Mouse (Mus musculus) heart, postnatal 4 days (tissue): ENCODE data around the gene Myt1l. TPM values are rescaled to one million over a fixed set of nuclear protein-coding genes. Genes with fewer than 3 reads are reported as not detected.

ENCODE experiments used
- DNase-seq: peaks from one replicate; pipeline ENCODE4 v3.0.0; 2021
- total RNA-seq, 2 experiments: library from RNA; stranded (reverse); gene quantifications; 2 replicates each; pipeline ENCODE4 v1.2.3; 2021

Gene Myt1l
- total RNA-seq, 2 experiments from 2014 or later: 0.05 to 0.21 TPM

GRCm38 (mm10) chr12:29570351-29570750, 42.2 kb downstream of the Myt1l start:
- no peak for DNase-seq

GRCm38 (mm10) chr12:29571613-29572012, 43.4 kb downstream of the Myt1l start:
- no peak for DNase-seq

GRCm38 (mm10) chr12:29593787-29594186, 65.6 kb downstream of the Myt1l start:
- DNase-seq: no peak

GRCm38 (mm10) chr12:29599916-29600315, 71.7 kb downstream of the Myt1l start:
- DNase-seq: no peak

GRCm38 (mm10) chr12:29601223-29601622, 73.0 kb downstream of the Myt1l start:
- DNase-seq: no peak

GRCm38 (mm10) chr12:29604659-29605058, 76.5 kb downstream of the Myt1l start:
- no peak for DNase-seq

- no peak for DNase-seq
Observed at GRCm38 (mm10) chr12:29605124-29605523, 76.9 kb downstream of the Myt1l start.

GRCm38 (mm10) chr12:29606221-29606620, 78.0 kb downstream of the Myt1l start:
- DNase-seq: no peak

- no peak for DNase-seq
Observed at GRCm38 (mm10) chr12:29617746-29618145, 89.6 kb downstream of the Myt1l start.

GRCm38 (mm10) chr12:29621530-29621929, 93.3 kb downstream of the Myt1l start:
- DNase-seq: no peak

GRCm38 (mm10) chr12:29627956-29628750, 100.0 kb downstream of the Myt1l start:
- peak; percentile 17 for DNase-seq

GRCm38 (mm10) chr12:29629875-29630538, 101.8 kb downstream of the Myt1l start:
- no peak for DNase-seq

GRCm38 (mm10) chr12:29634509-29634908, 106.3 kb downstream of the Myt1l start:
- DNase-seq: no peak

GRCm38 (mm10) chr12:29639543-29640196, 111.5 kb downstream of the Myt1l start:
- DNase-seq: no peak

- DNase-seq: no peak
Observed at GRCm38 (mm10) chr12:29640201-29640600, 112.0 kb downstream of the Myt1l start.

GRCm38 (mm10) chr12:29642915-29643314, 114.7 kb downstream of the Myt1l start:
- DNase-seq: no peak

GRCm38 (mm10) chr12:29644091-29644490, 115.9 kb downstream of the Myt1l start:
- no peak for DNase-seq

- no peak for DNase-seq
Observed at GRCm38 (mm10) chr12:29644721-29645120, 116.5 kb downstream of the Myt1l start.

GRCm38 (mm10) chr12:29649510-29650152, 121.4 kb downstream of the Myt1l start:
- DNase-seq: no peak

- no peak for DNase-seq
Observed at GRCm38 (mm10) chr12:29652516-29652915, 124.3 kb downstream of the Myt1l start.

- DNase-seq: no peak
Observed at GRCm38 (mm10) chr12:29655197-29655632, 127.0 kb downstream of the Myt1l start.

- DNase-seq: no peak
Observed at GRCm38 (mm10) chr12:29655673-29656072, 127.5 kb downstream of the Myt1l start.

GRCm38 (mm10) chr12:29657061-29657460, 128.9 kb downstream of the Myt1l start:
- no peak for DNase-seq
